Mouse (Mus musculus) limb, embryonic 14.5 days (tissue): ENCODE measurements at regions not wholly inside any gene's neighbourhood (a gene's known extent, or its start where the extent isn't known, plus 50 kb on each side); places are given as distances from the start of the nearest gene placed in this dataset.

Experiments
- ATAC-seq: fragments of 200-750 bp; cut with Nextera tagmentation; 2 replicates; pipeline ENCODE4 v1.8.0; 2017; ENCODE audit warnings: low read depth, moderate number of reproducible peaks, moderate TSS enrichment; ENCODE audit not compliant: low FRiP score
- DNase-seq: peaks from one replicate; pipeline ENCODE4 v3.0.0-alpha.2; 2015; ENCODE audit warnings: low spot score
- H3K27ac ChIP-seq: fragments of 300-500 bp; sonication (generic); replicated peaks from 2 replicates; pipeline ENCODE4 v1.5.1; 2014; ENCODE audit warnings: low read depth, mild to moderate bottlenecking, low read length, moderate library complexity, mixed read lengths
- H3K27me3 ChIP-seq: fragments of 300-500 bp; sonication (generic); 2 replicates; pipeline ENCODE4 v1.6.1; 2014; ENCODE audit warnings: low read length, mixed read lengths; ENCODE audit not compliant: control insufficient read depth, insufficient read depth
- H3K36me3 ChIP-seq: fragments of 300-500 bp; sonication (generic); 2 replicates; pipeline ENCODE4 v1.6.1; 2014; ENCODE audit warnings: mild to moderate bottlenecking, low read length, moderate library complexity, mixed read lengths; ENCODE audit not compliant: control insufficient read depth, insufficient read depth
- H3K4me1 ChIP-seq: fragments of 300-500 bp; sonication (generic); 2 replicates; pipeline ENCODE4 v1.6.1; 2014; ENCODE audit warnings: antibody characterized with exemption, low read length, mixed read lengths; ENCODE audit not compliant: control insufficient read depth, insufficient read depth
- H3K4me2 ChIP-seq: fragments of 300-500 bp; sonication (generic); replicated peaks from 2 replicates; pipeline ENCODE4 v1.6.1; 2014; ENCODE audit warnings: low read depth, mild to moderate bottlenecking, low read length, moderate library complexity; ENCODE audit not compliant: severe bottlenecking
- H3K4me3 ChIP-seq: fragments of 300-500 bp; sonication (generic); replicated peaks from 2 replicates; pipeline ENCODE4 v1.5.1; 2014; ENCODE audit warnings: low read length
- H3K9ac ChIP-seq: fragments of 300-500 bp; sonication (generic); 2 replicates; pipeline ENCODE4 v1.6.1; 2014; ENCODE audit warnings: mild to moderate bottlenecking, low read depth, low read length, moderate library complexity; ENCODE audit not compliant: severe bottlenecking
- H3K9me3 ChIP-seq: fragments of 300-500 bp; sonication (generic); 2 replicates; pipeline ENCODE4 v1.6.1; 2016; ENCODE audit warnings: low read length; ENCODE audit not compliant: control insufficient read depth
- POLR2A ChIP-seq: fragments of 200-500 bp; IDR thresholded peaks from 2 replicates; pipeline ENCODE4 v1.8.0; 2012; ENCODE audit warnings: inconsistent platforms, mild to moderate bottlenecking, moderate library complexity, borderline replicate concordance; ENCODE audit not compliant: insufficient read depth, insufficient read length; ENCODE audit errors: extremely low read depth
- whole genome bisulfite sequencing: fragments of 180-500 bp; shearing (Covaris S2); extraction: QIAGEN DNeasy Blood & Tissue Kit; methylation state at CpG from one replicate; pipeline ENCODE4 v1.1.7; 2014; 5-methylcytosine and 5-hydroxymethylcytosine counted together

DNA sequence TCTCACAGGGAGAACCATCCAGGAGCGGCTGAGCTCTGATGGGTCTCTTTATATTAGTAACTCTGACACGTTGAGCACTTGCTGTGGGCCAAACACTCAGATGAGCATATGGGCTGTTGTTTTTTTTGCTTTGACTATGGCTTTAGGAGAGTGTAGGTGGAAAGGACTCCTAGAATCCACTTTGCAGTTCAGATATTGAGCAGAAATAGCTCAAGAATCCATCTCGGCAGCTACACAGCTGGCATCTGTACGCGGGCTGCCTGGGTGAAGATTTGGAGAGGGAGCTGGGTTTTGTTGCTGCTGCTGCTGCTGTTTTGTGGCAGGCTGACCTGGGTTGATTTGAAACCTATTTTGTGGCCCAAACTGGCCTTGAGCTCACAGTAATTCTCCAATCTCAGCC lies 281.0 kb downstream of the Rps24 start:
- Histone ChIP-seq H3K27me3 (no peaks in the 10 kb centered on the region), H3K4me1 (peaks cover 36% of the 10 kb centered on the region), H3K27ac (peak overlapping the region; percentile 81), H3K9ac (no peak overlapping the region), H3K4me2 (no peak overlapping the region), H3K36me3 (no peaks in the 10 kb centered on the region), H3K9me3 (no peaks in the 10 kb centered on the region), H3K4me3 (no peak overlapping the region)
- DNase-seq: no peak
- no peak for TF ChIP-seq POLR2A
- WGBS: 35% methylated on average over 5 of the region's 5 CpGs
- no peak for ATAC-seq

DNA sequence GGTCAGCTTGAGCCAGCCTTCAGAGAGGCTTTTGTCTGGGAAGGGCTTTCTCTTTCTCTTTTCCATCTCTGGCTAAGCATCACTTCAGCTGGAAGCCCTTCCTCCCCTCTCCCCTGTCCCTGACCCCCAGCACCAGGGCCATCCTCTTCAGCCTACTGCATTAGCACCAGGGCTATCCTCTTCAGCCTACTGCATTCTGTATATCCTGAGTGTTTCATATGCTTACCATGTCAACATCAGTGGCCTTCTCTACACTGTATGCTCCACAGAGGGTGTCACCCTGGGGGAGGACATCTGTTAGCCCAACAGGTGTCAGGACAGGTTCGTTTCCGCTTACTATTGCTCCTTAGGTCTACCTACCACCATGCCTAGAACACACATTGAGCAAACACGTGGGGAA lies 282.5 kb downstream of the Rps24 start:
- no peaks in the 10 kb centered on the region for H3K36me3 ChIP-seq
- no peak overlapping the region for H3K4me3 ChIP-seq
- no peaks in the 10 kb centered on the region for H3K27me3 ChIP-seq
- H3K9ac ChIP-seq: no peak overlapping the region
- no peak for TF ChIP-seq POLR2A
- WGBS: 60% methylated on average over 3 of the region's 3 CpGs
- no peak for DNase-seq
- no peaks in the 10 kb centered on the region for H3K9me3 ChIP-seq
- H3K27ac ChIP-seq: 0 out of 2 replicates have a peak overlapping the region, but pooled peaks have one; percentile 19
- ATAC-seq: no peak
- peaks cover 36% of the 10 kb centered on the region for H3K4me1 ChIP-seq
- H3K4me2 ChIP-seq: no peak overlapping the region

DNA sequence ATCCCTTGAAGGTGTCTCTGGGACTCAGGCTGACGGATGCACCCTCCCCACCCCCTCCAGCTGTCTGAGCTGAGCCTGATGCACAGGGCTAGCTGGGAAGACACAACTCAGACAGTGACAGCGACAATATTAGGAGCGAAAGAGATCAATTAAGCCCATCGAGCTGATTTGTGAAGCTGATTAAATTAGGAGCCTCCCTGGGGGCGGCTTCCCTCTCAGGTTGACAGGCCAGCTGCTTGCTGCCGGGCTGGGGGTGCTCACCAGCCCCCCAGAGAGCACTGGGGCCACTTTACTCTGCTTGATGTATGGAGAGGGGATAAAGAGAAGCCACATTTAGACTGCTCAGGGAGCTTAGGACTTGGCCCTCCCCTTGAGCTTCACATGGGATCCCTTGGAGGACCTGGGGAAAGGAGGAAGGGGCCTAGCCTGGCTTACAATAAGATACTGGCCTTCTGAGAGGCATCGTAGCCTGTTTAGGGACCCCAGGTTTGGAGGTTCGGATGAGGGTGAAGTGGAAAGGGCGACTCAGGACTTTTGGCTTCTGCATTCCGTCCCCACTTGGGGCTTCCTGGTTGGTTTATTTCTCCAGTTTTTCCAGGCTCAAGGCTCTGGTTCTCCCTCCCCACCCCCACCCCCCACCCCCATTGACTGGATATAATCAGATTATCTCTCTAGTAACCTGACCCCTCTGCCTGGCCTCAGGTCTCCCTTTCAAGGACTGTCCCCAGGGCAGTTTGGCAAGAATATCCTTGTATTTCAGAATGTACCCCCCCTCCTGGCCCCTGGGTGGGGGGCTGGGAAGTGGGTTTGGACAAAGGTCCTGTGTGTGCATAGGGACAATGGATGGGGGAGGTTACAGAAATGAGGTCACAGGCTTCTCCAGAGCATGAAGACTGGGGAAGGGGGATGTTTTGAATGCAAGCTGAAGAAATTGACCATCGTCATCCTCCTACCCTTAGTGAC lies 283.4 kb downstream of the Rps24 start:
- ATAC-seq (no peak), DNase-seq (no peak)
- no peak for TF ChIP-seq POLR2A
- H3K27me3 ChIP-seq: no peaks in the 10 kb centered on the region
- H3K27ac ChIP-seq: no peak overlapping the region
- no peak overlapping the region for H3K9ac ChIP-seq
- H3K4me3 ChIP-seq: no peak overlapping the region
- WGBS: 40% methylated on average over 11 of the region's 11 CpGs
- H3K36me3 ChIP-seq: no peaks in the 10 kb centered on the region
- H3K9me3 ChIP-seq: no peaks in the 10 kb centered on the region
- peaks cover 36% of the 10 kb centered on the region for H3K4me1 ChIP-seq
- H3K4me2 ChIP-seq: no peak overlapping the region

DNA sequence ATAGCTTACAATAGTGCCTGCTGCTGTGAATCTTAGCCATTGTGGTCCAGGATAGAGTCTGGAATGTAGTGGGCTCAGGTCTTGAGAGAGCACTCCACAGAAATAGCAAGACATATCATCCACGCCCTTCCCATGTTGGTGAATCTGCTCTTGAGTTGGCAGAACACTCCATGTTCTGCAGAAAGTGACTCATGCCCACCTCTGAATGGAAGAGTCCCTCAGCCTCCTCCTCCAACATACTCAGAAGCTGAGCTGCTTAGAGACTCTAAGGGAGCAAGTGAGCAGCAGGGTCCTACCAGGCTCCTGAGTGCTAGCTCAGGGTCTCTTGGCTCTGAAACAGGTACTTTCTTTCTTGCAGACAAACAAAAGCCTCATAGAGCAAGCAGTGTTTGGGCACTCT lies 284.7 kb downstream of the Rps24 start:
- Histone ChIP-seq H3K27ac (no peak overlapping the region), H3K27me3 (no peaks in the 10 kb centered on the region), H3K4me1 (peaks cover 36% of the 10 kb centered on the region), H3K9ac (no peak overlapping the region), H3K4me2 (no peak overlapping the region), H3K4me3 (no peak overlapping the region), H3K9me3 (no peaks in the 10 kb centered on the region), H3K36me3 (no peaks in the 10 kb centered on the region)
- no peak for TF ChIP-seq POLR2A
- DNase-seq: no peak
- no peak for ATAC-seq
- WGBS: 92% methylated on average over 1 of the region's 1 CpGs

DNA sequence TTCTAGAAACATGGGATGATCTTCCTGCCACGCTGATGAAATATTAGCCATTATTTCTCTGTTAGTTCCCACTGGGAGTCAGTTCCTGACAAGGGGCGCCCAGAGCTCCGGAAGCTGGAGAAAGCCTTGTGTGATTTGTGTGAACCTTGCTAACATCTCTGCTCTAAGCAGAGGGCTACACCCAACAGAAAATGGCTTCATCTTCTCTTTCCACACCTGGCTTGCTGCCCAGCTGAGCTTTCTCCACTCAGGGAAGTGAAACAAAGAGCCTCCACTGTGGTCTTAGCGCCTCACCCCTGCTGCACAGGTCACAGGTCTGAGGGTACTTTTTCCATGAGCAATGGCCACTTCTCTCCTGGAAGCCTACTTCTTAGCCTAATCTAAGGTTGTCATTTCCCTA lies 285.2 kb downstream of the Rps24 start:
- DNase-seq: no peak
- no peak for TF ChIP-seq POLR2A
- 67% methylated on average over 4 of the region's 4 CpGs for WGBS

More for the DNA sequence above, 285.2 kb downstream of the Rps24 start:
- Histone ChIP-seq H3K4me1 (peaks cover 36% of the 10 kb centered on the region), H3K4me2 (no peak overlapping the region), H3K27me3 (no peaks in the 10 kb centered on the region), H3K9ac (no peak overlapping the region), H3K27ac (no peak overlapping the region), H3K4me3 (no peak overlapping the region), H3K36me3 (no peaks in the 10 kb centered on the region), H3K9me3 (no peaks in the 10 kb centered on the region)
- ATAC-seq: no peak
